Mouse (Mus musculus) embryonic fibroblast, embryonic 13.5 days (primary cell): ENCODE measurements around the gene Brms1. TPM values are rescaled to one million over a fixed set of nuclear protein-coding genes. Genes with fewer than 3 reads are reported as not detected.
"Not testable (repeated sequence)": the region's sequence is repeated elsewhere in the genome, so short reads cannot be mapped to it uniquely, and the experiment has no call there.

ENCODE experiments used
- H3K27ac ChIP-seq: 2 replicates; pipeline ENCODE4 v1.5.1; 2012; ENCODE audit warnings: low read length, control low read depth, inconsistent platforms; ENCODE audit not compliant: insufficient read depth
- H3K4me1 ChIP-seq: 2 replicates; pipeline ENCODE4 v1.6.1; 2011; ENCODE audit warnings: low read length; ENCODE audit not compliant: control insufficient read depth, insufficient read depth
- H3K4me3 ChIP-seq: 2 replicates; pipeline ENCODE4 v1.5.1; 2011; ENCODE audit warnings: mild to moderate bottlenecking, control low read depth, low read length; ENCODE audit not compliant: insufficient read depth
- CTCF ChIP-seq: IDR thresholded peaks from 2 replicates; pipeline ENCODE4 v1.5.1; 2011; ENCODE audit warnings: mild to moderate bottlenecking, control low read depth, low read length, moderate library complexity, borderline replicate concordance; ENCODE audit not compliant: insufficient read depth
- POLR2A ChIP-seq: IDR thresholded peaks from 2 replicates; pipeline ENCODE4 v1.6.1; 2011; ENCODE audit warnings: low read depth, mild to moderate bottlenecking, control low read depth, low read length, moderate library complexity
- polyA plus RNA-seq: library from polyadenylated mRNA; stranded (reverse); fragments of >200 nt; gene quantifications from 2 replicates; pipeline ENCODE4 v1.2.4, GENCODE M21; 2011; ENCODE audit warnings: low read depth; ENCODE audit not compliant: missing spikeins, insufficient read length

Gene Brms1
- 12.9 and 14.5 TPM in 2 replicates for polyA plus RNA-seq

- peak within 1 kb of the TSS; percentile 70 for H3K4me3 ChIP-seq
- peak within 1 kb of the TSS; percentile 45 for H3K27ac ChIP-seq
- H3K4me1 ChIP-seq = peaks cover 11% of the 10 kb centered on the region; the same call in 1 of the 2 replicates
- TF ChIP-seq CTCF (no peak), POLR2A (peak; percentile 59)
Observed at GRCm38 (mm10) chr19:5040862-5041523, at the start of gene Brms1. Gene Brms1, plus strand, starts transcription at chr19:5041354.

GRCm38 (mm10) chr19:4992371-4992770 lies 48.8 kb upstream of the Brms1 start:
- Histone ChIP-seq H3K4me3 (no peak overlapping the region), H3K4me1 (peaks cover 14% of the 10 kb centered on the region), H3K27ac (peak overlapping the region; percentile 66)
- TF ChIP-seq POLR2A (no peak), CTCF (no peak)

GRCm38 (mm10) chr19:4992904-4993303 lies 48.2 kb upstream of the Brms1 start:
- H3K27ac ChIP-seq = peak overlapping the region; percentile 66
- peaks cover 14% of the 10 kb centered on the region for H3K4me1 ChIP-seq
- TF ChIP-seq POLR2A (no peak), CTCF (no peak)
- no peak overlapping the region for H3K4me3 ChIP-seq

GRCm38 (mm10) chr19:4994043-4994442 lies 47.1 kb upstream of the Brms1 start:
- H3K4me3 ChIP-seq = no peak overlapping the region

GRCm38 (mm10) chr19:4999445-5000140 lies 41.6 kb upstream of the Brms1 start:
- Histone ChIP-seq H3K4me1 (peaks cover 5% of the 10 kb centered on the region; the same call in 1 of the 2 replicates), H3K4me3 (no peak overlapping the region), H3K27ac (no peak overlapping the region)
- TF ChIP-seq POLR2A = no peak
- TF ChIP-seq CTCF = no peak

More at GRCm38 (mm10) chr19:4994043-4994442, 47.1 kb upstream of the Brms1 start:
- peak overlapping the region; percentile 30; the same call in 1 of the 2 replicates for H3K27ac ChIP-seq
- TF ChIP-seq CTCF = no peak
- TF ChIP-seq POLR2A = no peak
- peaks cover 14% of the 10 kb centered on the region for H3K4me1 ChIP-seq

- H3K27ac ChIP-seq = peak overlapping the region; percentile 42; the same call in 1 of the 2 replicates
- peak; percentile 59; the same call in 1 of the 2 replicates for TF ChIP-seq POLR2A
- TF ChIP-seq CTCF = peak; percentile 96
- H3K4me3 ChIP-seq = peak overlapping the region; percentile 19
- peaks cover 5% of the 10 kb centered on the region; the same call in 1 of the 2 replicates for H3K4me1 ChIP-seq
Observed at GRCm38 (mm10) chr19:5001666-5002406, 39.3 kb upstream of the Brms1 start.

- H3K27ac ChIP-seq, H3K4me1 ChIP-seq, H3K4me3 ChIP-seq: not testable (repeated sequence)
Observed at GRCm38 (mm10) chr19:5003644-5004043, 37.5 kb upstream of the Brms1 start.

- no peak overlapping the region for H3K27ac ChIP-seq
- no peak for TF ChIP-seq CTCF
- TF ChIP-seq POLR2A = no peak
- H3K4me3 ChIP-seq = no peak overlapping the region
- peaks cover 4% of the 10 kb centered on the region; the same call in 1 of the 2 replicates for H3K4me1 ChIP-seq
Observed at GRCm38 (mm10) chr19:5004925-5005324, 36.2 kb upstream of the Brms1 start.

- Histone ChIP-seq H3K4me3 (no peak overlapping the region), H3K4me1 (peaks cover 23% of the 10 kb centered on the region), H3K27ac (peak overlapping the region; percentile 84)
- TF ChIP-seq CTCF = no peak
- no peak for TF ChIP-seq POLR2A
Observed at GRCm38 (mm10) chr19:5013138-5013537, 28.0 kb upstream of the Brms1 start.
